Mouse (Mus musculus) myocyte (in vitro differentiated cells): ENCODE data around the gene Sdk1.

Experiments used
- E2F4 ChIP-seq: IDR thresholded peaks from one replicate; pipeline ENCODE4 v1.6.1; 2011; ENCODE audit warnings: mild to moderate bottlenecking, control low read depth, moderate library complexity; ENCODE audit not compliant: insufficient read depth
- MAX ChIP-seq: IDR thresholded peaks from one replicate; pipeline ENCODE4 v1.6.1; 2011; ENCODE audit warnings: low read depth, mild to moderate bottlenecking, control low read depth
- POLR2A ChIP-seq: IDR thresholded peaks from one replicate; pipeline ENCODE4 v1.6.1; 2011; ENCODE audit warnings: low read depth, mild to moderate bottlenecking, control low read depth, moderate library complexity; ENCODE audit not compliant: insufficient read length
- POLR2AphosphoS2 ChIP-seq: IDR thresholded peaks from one replicate; pipeline ENCODE4 v1.6.1; 2011; ENCODE audit warnings: low read depth, control low read depth; ENCODE audit not compliant: insufficient read length
- REST ChIP-seq: IDR thresholded peaks from one replicate; pipeline ENCODE4 v1.6.1; 2011; ENCODE audit warnings: mild to moderate bottlenecking, control low read depth, moderate library complexity; ENCODE audit not compliant: insufficient read depth, insufficient read length
- SRF ChIP-seq: IDR thresholded peaks from one replicate; pipeline ENCODE4 v1.6.1; 2011; ENCODE audit warnings: low read depth; ENCODE audit not compliant: control insufficient read depth, insufficient read length
- TCF3 ChIP-seq: IDR thresholded peaks from one replicate; pipeline ENCODE4 v1.6.1; 2011; ENCODE audit warnings: low read depth, control low read depth; ENCODE audit not compliant: insufficient read length
- USF1 ChIP-seq: IDR thresholded peaks from one replicate; pipeline ENCODE4 v1.6.1; 2011; ENCODE audit warnings: low read depth, mild to moderate bottlenecking, control low read depth, moderate library complexity

DNA sequence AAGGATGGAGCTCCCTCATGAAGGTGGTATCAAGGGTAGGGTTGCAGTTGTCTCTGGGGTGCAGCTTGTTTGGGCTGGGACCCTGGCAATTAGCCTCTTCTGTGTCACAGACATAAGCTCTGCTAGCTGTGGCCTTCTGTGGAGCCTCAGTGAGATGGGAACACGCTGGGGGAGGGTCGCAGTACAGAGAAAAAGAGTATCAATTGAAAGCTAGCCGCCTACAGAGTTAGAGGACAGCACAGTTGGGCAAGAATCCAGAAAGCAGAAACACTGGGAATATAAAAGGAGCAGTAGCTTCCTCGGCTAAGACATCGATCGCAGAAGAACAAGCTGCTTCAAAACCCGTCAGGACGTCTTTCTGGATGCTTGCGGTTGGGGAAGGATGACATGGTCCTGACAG, 795.2 kb downstream of the Sdk1 start:
- TF ChIP-seq POLR2A: no peak
- no peak for TF ChIP-seq SRF
- TF ChIP-seq MAX: no peak
- no peak for TF ChIP-seq POLR2AphosphoS2
- TF ChIP-seq E2F4: no peak
- TF ChIP-seq USF1: no peak
- no peak for TF ChIP-seq REST
- TF ChIP-seq TCF3: no peak
